Mouse (Mus musculus): ENCODE measurements around the gene Nckap5l. TPM values are rescaled to one million over a fixed set of nuclear protein-coding genes. Genes with fewer than 3 reads are reported as not detected.

Nckap5l gene
- total RNA-seq, 2 experiments from 2014 or later = not detected

Other genes with a start within 250 kb of the Nckap5l start
- not detected in 2 replicates for gene Kcnh3, start 232.9 kb downstream of the Nckap5l start, total RNA-seq (2015; ENCODE audit: low replicate concordance)
- not detected in 2 replicates for gene Kcnh3, start 232.9 kb downstream of the Nckap5l start, total RNA-seq (2017; ENCODE audit: low replicate concordance)
- gene Mcrs1, start 205.8 kb downstream of the Nckap5l start, total RNA-seq (2015; ENCODE audit: low replicate concordance) = 13.8 and 14.2 TPM in 2 replicates
- 12.5 and 20.0 TPM in 2 replicates for gene Mcrs1, start 205.8 kb downstream of the Nckap5l start, total RNA-seq (2017; ENCODE audit: low replicate concordance)
- 2.3 TPM in 1 of 2 replicates, not detected in the other for gene Prpf40b, start 162.7 kb downstream of the Nckap5l start, total RNA-seq (2015; ENCODE audit: low replicate concordance)
- gene Prpf40b, start 162.7 kb downstream of the Nckap5l start, total RNA-seq (2017; ENCODE audit: low replicate concordance) = 1.4 and 2.0 TPM in 2 replicates
- gene Fam186b, start 161.9 kb downstream of the Nckap5l start, total RNA-seq (2015; ENCODE audit: low replicate concordance) = 0.63 TPM in 1 of 2 replicates, not detected in the other
- not detected in 2 replicates for gene Fam186b, start 161.9 kb downstream of the Nckap5l start, total RNA-seq (2017; ENCODE audit: low replicate concordance)
- gene Fmnl3, start 87.3 kb downstream of the Nckap5l start, total RNA-seq (2015; ENCODE audit: low replicate concordance) = 1.2 and 3.6 TPM in 2 replicates
- gene Fmnl3, start 87.3 kb downstream of the Nckap5l start, total RNA-seq (2017; ENCODE audit: low replicate concordance) = 3.7 and 4.5 TPM in 2 replicates
- 275 and 339 TPM in 2 replicates for gene Tmbim6, start 64.9 kb downstream of the Nckap5l start, total RNA-seq (2015; ENCODE audit: low replicate concordance)
- 204 and 239 TPM in 2 replicates for gene Tmbim6, start 64.9 kb downstream of the Nckap5l start, total RNA-seq (2017; ENCODE audit: low replicate concordance)
- not detected in 2 replicates for gene Bcdin3d, start 17.0 kb upstream of the Nckap5l start, total RNA-seq (2015; ENCODE audit: low replicate concordance)
- 0.98 and 2.1 TPM in 2 replicates for gene Bcdin3d, start 17.0 kb upstream of the Nckap5l start, total RNA-seq (2017; ENCODE audit: low replicate concordance)
- gene Faim2, start 70.4 kb upstream of the Nckap5l start, total RNA-seq (2015; ENCODE audit: low replicate concordance) = not detected in 2 replicates
- gene Faim2, start 70.4 kb upstream of the Nckap5l start, total RNA-seq (2017; ENCODE audit: low replicate concordance) = 0.09 and 0.14 TPM in 2 replicates
- gene Aqp2, start 121.3 kb upstream of the Nckap5l start, total RNA-seq (2015; ENCODE audit: low replicate concordance) = not detected in 2 replicates
- gene Aqp2, start 121.3 kb upstream of the Nckap5l start, total RNA-seq (2017; ENCODE audit: low replicate concordance) = not detected in 2 replicates
- gene Aqp5, start 133.0 kb upstream of the Nckap5l start, total RNA-seq (2015; ENCODE audit: low replicate concordance) = not detected in 2 replicates
- not detected in 2 replicates for gene Aqp5, start 133.0 kb upstream of the Nckap5l start, total RNA-seq (2017; ENCODE audit: low replicate concordance)
- not detected in 2 replicates for gene Aqp6, start 143.7 kb upstream of the Nckap5l start, total RNA-seq (2015; ENCODE audit: low replicate concordance)
- gene Aqp6, start 143.7 kb upstream of the Nckap5l start, total RNA-seq (2017; ENCODE audit: low replicate concordance) = not detected in 2 replicates
- 34.9 and 47.3 TPM in 2 replicates for gene Racgap1, start 193.9 kb upstream of the Nckap5l start, total RNA-seq (2015; ENCODE audit: low replicate concordance)
- gene Racgap1, start 193.9 kb upstream of the Nckap5l start, total RNA-seq (2017; ENCODE audit: low replicate concordance) = 39.6 and 46.4 TPM in 2 replicates
- not detected in 2 replicates for gene Asic1, start 212.6 kb upstream of the Nckap5l start, total RNA-seq (2015; ENCODE audit: low replicate concordance)
- gene Asic1, start 212.6 kb upstream of the Nckap5l start, total RNA-seq (2017; ENCODE audit: low replicate concordance) = not detected in 2 replicates
- 4.8 and 13.3 TPM in 2 replicates for gene Smarcd1, start 244.4 kb upstream of the Nckap5l start, total RNA-seq (2015; ENCODE audit: low replicate concordance)
- gene Smarcd1, start 244.4 kb upstream of the Nckap5l start, total RNA-seq (2017; ENCODE audit: low replicate concordance) = 3.9 and 14.8 TPM in 2 replicates
- not detected in 2 replicates for gene Gm17349, start 247.7 kb upstream of the Nckap5l start, total RNA-seq (2015; ENCODE audit: low replicate concordance)
- not detected in 2 replicates for gene Gm17349, start 247.7 kb upstream of the Nckap5l start, total RNA-seq (2017; ENCODE audit: low replicate concordance)